Mouse (Mus musculus): ENCODE data around the gene Qars. TPM values are rescaled to one million over a fixed set of nuclear protein-coding genes. Genes with fewer than 3 reads are reported as not detected.

Qars gene
- polyA plus RNA-seq, 1 experiment from 2014 or later: 111 TPM

- Histone ChIP-seq H3K36me3 (peaks cover 28% of the 10 kb centered on the region), H3K4me2 (replicated peaks) (peak overlapping the region; percentile 98), H3K9ac (peak overlapping the region; percentile 72), H3K27me3 (no peaks in the 10 kb centered on the region), H3K4me1 (peaks cover 24% of the 10 kb centered on the region), H3K4me3 (peak overlapping the region; percentile 50), H3K9me3 (no peaks in the 10 kb centered on the region), H3K27ac (peak overlapping the region; percentile 81)
- under 1% methylated on average over 20 of the region's 20 CpGs for WGBS
- peak; percentile 77; the same call in 1 of the 2 replicates for ATAC-seq (ENCODE audit: low FRiP score, low read depth)
Measured at GRCm38 (mm10) chr9:108478638-108479156, 28.8 kb upstream of the Qars start.

DNA sequence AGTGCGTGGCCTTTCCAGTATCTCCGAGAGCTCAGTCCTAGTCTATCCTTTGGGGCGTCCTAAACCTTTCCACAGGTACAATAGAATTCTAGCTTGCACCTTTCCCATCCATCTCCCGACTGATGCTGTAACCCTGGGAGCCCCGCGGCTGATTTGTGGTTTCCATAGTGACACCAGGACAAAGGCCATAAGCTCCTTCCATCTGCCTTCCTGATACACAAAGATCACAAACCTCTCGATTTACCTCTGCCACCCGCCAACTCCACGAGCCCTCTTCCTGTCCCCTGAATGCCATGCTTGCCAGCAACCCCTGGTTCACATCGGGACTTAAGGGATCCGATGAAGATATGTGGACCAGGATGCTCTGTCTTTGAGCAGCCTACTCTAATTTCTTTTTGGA lies 28.3 kb upstream of the Qars start:
- H3K4me1 ChIP-seq: peaks cover 24% of the 10 kb centered on the region
- H3K27ac ChIP-seq: peak overlapping the region; percentile 81
- H3K9me3 ChIP-seq: no peaks in the 10 kb centered on the region
- 42% methylated on average over 11 of the region's 11 CpGs for WGBS
- H3K36me3 ChIP-seq: peaks cover 33% of the 10 kb centered on the region
- H3K27me3 ChIP-seq: no peaks in the 10 kb centered on the region
- H3K4me2 ChIP-seq (replicated peaks): peak overlapping the region; percentile 98
- H3K4me3 ChIP-seq: peak overlapping the region; percentile 73
- peak overlapping the region; percentile 72; the same call in 1 of the 2 replicates for H3K9ac ChIP-seq
- ATAC-seq (ENCODE audit: low FRiP score, low read depth): peak; percentile 0; the same call in 1 of the 2 replicates

DNA sequence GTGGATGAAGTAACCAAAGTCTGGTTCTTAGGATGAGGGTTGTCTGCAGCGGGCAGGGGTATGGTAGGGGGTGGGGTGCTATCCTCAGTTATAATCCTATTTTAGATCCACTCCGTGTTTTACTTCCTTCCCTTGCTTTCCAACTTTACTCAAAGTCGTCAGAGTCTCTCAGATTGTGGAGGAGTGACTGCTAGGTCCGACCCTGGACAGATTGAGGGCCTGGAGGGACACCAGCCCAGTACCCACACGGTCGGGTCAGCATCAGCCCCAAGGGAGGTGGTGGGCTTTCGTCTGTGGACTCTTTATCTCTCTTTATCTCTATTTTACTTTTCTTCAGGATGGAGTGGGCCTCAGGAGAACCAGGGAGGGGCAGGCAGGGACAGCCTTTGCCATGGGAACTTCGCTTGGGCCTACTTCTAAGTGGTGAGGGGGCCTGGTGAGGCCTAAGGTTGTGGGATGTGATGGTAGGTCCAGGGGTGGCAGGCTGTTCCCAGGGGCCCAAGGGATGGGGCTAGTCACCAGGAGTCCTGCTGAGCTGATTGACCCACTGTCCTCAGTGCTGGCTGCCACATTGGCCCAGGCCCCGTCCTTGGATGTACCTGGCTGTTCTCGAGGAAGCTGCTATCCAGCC lies 27.7 kb upstream of the Qars start, which contains the start of gene Lamb2:
Lamb2 (plus strand) TSS at position 16 of the 631 bp plus-strand sequence.
- WGBS: 9% methylated on average over 10 of the region's 10 CpGs

GRCm38 (mm10) chr9:108480813-108481519 lies 26.5 kb upstream of the Qars start:
- H3K27ac ChIP-seq: no peak overlapping the region
- H3K4me3 ChIP-seq: peak overlapping the region; percentile 73; the same call in 1 of the 2 replicates
- peaks cover 49% of the 10 kb centered on the region for H3K36me3 ChIP-seq

More for the DNA sequence above, 27.7 kb upstream of the Qars start, which contains the start of gene Lamb2:
- H3K27ac ChIP-seq: peak within 1 kb of the TSS; percentile 81
- H3K9me3 ChIP-seq: no peaks in the 10 kb centered on the region
- peak; percentile 55; the same call in 1 of the 2 replicates for ATAC-seq (ENCODE audit: low FRiP score, low read depth)
- no peaks in the 10 kb centered on the region for H3K27me3 ChIP-seq
- H3K4me2 ChIP-seq (replicated peaks): peak within 1 kb of the TSS; percentile 98
- H3K36me3 ChIP-seq: peaks cover 38% of the 10 kb centered on the region
- peaks cover 24% of the 10 kb centered on the region for H3K4me1 ChIP-seq
- peak within 1 kb of the TSS; percentile 73 for H3K4me3 ChIP-seq
- H3K9ac ChIP-seq: peak within 1 kb of the TSS; percentile 89

DNA sequence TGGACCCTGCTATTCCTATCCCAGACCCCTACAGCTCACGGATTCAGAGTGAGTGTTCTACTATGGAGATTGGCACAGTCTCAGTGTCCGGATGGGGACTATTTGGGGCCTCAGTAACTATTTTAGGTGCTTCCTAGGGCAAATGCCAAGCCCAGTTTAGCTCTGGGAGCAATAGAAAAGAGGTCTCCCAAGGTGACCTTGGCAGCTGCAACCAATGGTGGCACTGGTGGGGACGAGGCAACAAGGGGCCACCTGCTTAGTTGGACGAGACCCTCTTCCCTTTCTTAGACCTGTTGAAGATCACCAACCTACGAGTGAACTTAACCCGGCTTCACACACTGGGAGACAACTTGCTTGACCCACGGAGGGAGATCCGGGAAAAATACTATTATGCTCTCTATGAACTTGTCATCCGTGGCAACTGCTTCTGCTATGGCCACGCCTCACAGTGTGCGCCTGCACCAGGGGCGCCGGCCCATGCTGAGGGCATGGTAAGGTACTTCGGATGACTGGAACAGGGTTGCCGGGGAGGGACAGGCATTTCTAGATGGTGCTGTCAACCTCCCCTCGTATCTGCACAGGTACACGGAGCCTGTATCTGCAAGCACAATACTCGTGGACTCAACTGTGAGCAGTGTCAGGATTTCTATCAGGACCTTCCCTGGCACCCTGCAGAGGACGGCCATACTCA lies 25.8 kb upstream of the Qars start:
- no peaks in the 10 kb centered on the region for H3K27me3 ChIP-seq
- H3K4me3 ChIP-seq: no peak overlapping the region
- no peaks in the 10 kb centered on the region for H3K9me3 ChIP-seq
- H3K4me2 ChIP-seq (replicated peaks): no peak overlapping the region
- H3K4me1 ChIP-seq: peaks cover 24% of the 10 kb centered on the region
- H3K36me3 ChIP-seq: peaks cover 56% of the 10 kb centered on the region
- no peak for ATAC-seq (ENCODE audit: low FRiP score, low read depth)
- 92% methylated on average over 19 of the region's 19 CpGs for WGBS
- peak overlapping the region; percentile 89; the same call in 1 of the 2 replicates for H3K9ac ChIP-seq
- H3K27ac ChIP-seq: no peak overlapping the region

More at GRCm38 (mm10) chr9:108480813-108481519, 26.5 kb upstream of the Qars start:
- Histone ChIP-seq H3K9me3 (no peaks in the 10 kb centered on the region), H3K4me1 (peaks cover 24% of the 10 kb centered on the region), H3K4me2 (replicated peaks) (peak overlapping the region; percentile 98), H3K27me3 (no peaks in the 10 kb centered on the region), H3K9ac (peak overlapping the region; percentile 89)
- WGBS: 90% methylated on average over 28 of the region's 28 CpGs
- ATAC-seq (ENCODE audit: low FRiP score, low read depth): no peak

DNA sequence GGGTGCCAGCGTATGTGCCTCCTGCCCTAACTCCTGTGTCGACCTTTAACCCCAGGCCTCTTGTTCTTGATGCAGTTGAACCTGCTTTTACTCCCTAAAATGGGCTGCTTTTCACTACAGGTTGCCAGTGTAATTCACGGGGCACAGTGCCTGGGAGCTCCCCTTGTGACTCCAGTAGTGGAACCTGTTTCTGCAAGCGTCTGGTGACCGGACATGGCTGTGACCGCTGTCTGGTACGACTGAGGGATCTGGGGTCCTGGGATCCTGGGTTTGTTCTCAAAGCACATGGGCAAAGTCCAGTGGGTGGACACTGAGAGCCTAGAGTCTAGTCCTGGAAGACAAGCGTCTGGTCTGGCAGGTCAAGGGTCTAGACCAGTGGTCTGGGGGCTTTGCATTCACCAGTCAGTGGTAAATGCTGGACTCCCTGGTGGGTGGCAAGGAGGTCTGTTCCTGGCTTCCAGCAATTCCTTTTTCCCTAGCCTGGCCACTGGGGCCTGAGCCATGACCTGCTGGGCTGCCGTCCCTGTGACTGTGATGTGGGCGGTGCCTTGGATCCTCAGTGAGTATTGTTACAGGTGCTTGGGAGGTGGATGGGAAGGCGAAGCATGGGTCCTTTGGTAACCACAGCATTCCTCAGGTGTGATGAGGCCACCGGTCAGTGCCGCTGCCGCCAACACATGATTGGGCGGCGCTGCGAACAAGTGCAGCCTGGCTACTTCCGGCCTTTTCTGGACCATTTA lies 24.3 kb upstream of the Qars start:
- no peak overlapping the region for H3K4me3 ChIP-seq
- peaks cover 71% of the 10 kb centered on the region for H3K36me3 ChIP-seq
- H3K27me3 ChIP-seq: no peaks in the 10 kb centered on the region
- H3K27ac ChIP-seq: no peak overlapping the region
- 92% methylated on average over 18 of the region's 18 CpGs for WGBS
- no peak overlapping the region for H3K4me2 ChIP-seq (replicated peaks)
- no peaks in the 10 kb centered on the region for H3K9me3 ChIP-seq
- peaks cover 24% of the 10 kb centered on the region for H3K4me1 ChIP-seq
- ATAC-seq (ENCODE audit: low FRiP score, low read depth): no peak
- H3K9ac ChIP-seq: 0 out of 2 replicates have a peak overlapping the region, but pooled peaks have one; percentile 8

- Histone ChIP-seq H3K4me3 (no peak overlapping the region), H3K9me3 (no peaks in the 10 kb centered on the region), H3K27ac (no peak overlapping the region), H3K36me3 (peaks cover 79% of the 10 kb centered on the region), H3K4me2 (replicated peaks) (no peak overlapping the region), H3K27me3 (no peaks in the 10 kb centered on the region), H3K4me1 (peaks cover 23% of the 10 kb centered on the region), H3K9ac (no peak overlapping the region)
- WGBS: 94% methylated on average over 15 of the region's 15 CpGs
- ATAC-seq (ENCODE audit: low FRiP score, low read depth): no peak
Measured at GRCm38 (mm10) chr9:108484021-108484420, 23.5 kb upstream of the Qars start.

DNA sequence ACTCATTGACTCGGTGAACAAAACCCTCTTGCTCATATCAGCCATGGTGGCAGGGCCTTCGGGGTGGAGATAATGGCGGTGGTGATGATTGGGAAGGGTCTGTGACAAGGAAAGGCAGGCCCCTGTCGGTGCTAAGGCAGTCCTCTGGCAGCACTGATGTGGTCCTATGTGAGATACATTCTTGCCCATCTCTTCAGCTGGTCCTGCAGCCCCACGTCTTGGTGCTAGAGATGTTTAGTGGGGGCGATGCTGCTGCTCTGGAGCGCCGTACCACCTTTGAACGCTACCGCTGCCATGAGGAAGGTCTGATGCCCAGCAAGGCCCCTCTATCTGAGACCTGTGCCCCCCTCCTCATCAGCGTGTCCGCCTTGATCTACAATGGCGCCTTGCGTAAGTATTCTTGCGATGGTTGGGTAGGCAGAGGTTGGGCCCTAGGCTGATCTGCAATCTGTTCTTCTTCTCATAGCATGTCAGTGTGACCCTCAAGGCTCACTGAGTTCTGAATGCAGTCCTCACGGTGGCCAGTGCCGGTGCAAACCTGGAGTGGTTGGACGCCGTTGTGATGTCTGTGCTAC lies 22.1 kb upstream of the Qars start:
- Histone ChIP-seq H3K36me3 (peaks cover 88% of the 10 kb centered on the region), H3K27me3 (no peaks in the 10 kb centered on the region), H3K4me3 (no peak overlapping the region), H3K4me2 (replicated peaks) (no peak overlapping the region), H3K9ac (no peak overlapping the region), H3K9me3 (no peaks in the 10 kb centered on the region), H3K27ac (no peak overlapping the region), H3K4me1 (peaks cover 20% of the 10 kb centered on the region)
- no peak for ATAC-seq (ENCODE audit: low FRiP score, low read depth)
- 95% methylated on average over 19 of the region's 19 CpGs for WGBS

GRCm38 (mm10) chr9:108486973-108487530 lies 20.5 kb upstream of the Qars start:
- 93% methylated on average over 8 of the region's 8 CpGs for WGBS
- Histone ChIP-seq H3K36me3 (peaks cover 79% of the 10 kb centered on the region), H3K27ac (no peak overlapping the region), H3K4me3 (no peak overlapping the region), H3K4me1 (peaks cover 16% of the 10 kb centered on the region), H3K9me3 (no peaks in the 10 kb centered on the region), H3K27me3 (no peaks in the 10 kb centered on the region), H3K9ac (no peak overlapping the region), H3K4me2 (replicated peaks) (no peak overlapping the region)
- ATAC-seq (ENCODE audit: low FRiP score, low read depth): no peak

DNA sequence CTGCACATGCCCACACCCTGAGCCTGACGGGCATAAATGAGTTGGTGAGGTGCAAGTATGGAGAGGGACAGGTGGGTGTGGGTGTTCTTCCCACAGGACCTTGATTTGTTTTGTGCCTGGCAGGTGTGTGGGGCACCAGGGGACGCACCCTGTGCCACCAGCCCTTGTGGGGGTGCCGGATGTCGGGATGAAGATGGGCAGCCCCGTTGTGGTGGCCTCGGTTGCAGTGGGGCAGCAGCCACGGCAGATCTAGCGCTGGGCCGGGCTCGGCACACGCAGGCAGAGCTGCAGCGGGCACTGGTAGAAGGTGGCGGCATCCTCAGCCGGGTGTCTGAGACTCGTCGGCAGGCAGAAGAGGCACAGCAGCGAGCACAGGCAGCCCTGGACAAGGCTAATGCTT lies 19.1 kb upstream of the Qars start:
- H3K4me3 ChIP-seq: no peak overlapping the region
- 97% methylated on average over 17 of the region's 17 CpGs for WGBS
- H3K36me3 ChIP-seq: peaks cover 79% of the 10 kb centered on the region
- no peaks in the 10 kb centered on the region for H3K27me3 ChIP-seq
- H3K9ac ChIP-seq: no peak overlapping the region
- peaks cover 26% of the 10 kb centered on the region for H3K4me1 ChIP-seq
- no peak overlapping the region for H3K4me2 ChIP-seq (replicated peaks)
- no peaks in the 10 kb centered on the region for H3K9me3 ChIP-seq
- ATAC-seq (ENCODE audit: low FRiP score, low read depth): no peak
- no peak overlapping the region for H3K27ac ChIP-seq

- H3K9me3 ChIP-seq: no peaks in the 10 kb centered on the region
- no peaks in the 10 kb centered on the region for H3K27me3 ChIP-seq
- H3K4me1 ChIP-seq: peaks cover 26% of the 10 kb centered on the region
- no peak for ATAC-seq (ENCODE audit: low FRiP score, low read depth)
- peaks cover 79% of the 10 kb centered on the region for H3K36me3 ChIP-seq
- H3K9ac ChIP-seq: peak overlapping the region; percentile 25; the same call in 1 of the 2 replicates
- 97% methylated on average over 20 of the region's 20 CpGs for WGBS
- no peak overlapping the region for H3K4me3 ChIP-seq
- H3K27ac ChIP-seq: no peak overlapping the region
- H3K4me2 ChIP-seq (replicated peaks): no peak overlapping the region
Measured at GRCm38 (mm10) chr9:108489215-108489614, 18.3 kb upstream of the Qars start.

Measured in limb, embryonic 13.5 days (tissue).